Mouse (Mus musculus): ENCODE measurements around the gene C2cd2l. TPM values are rescaled to one million over a fixed set of nuclear protein-coding genes. Genes with fewer than 3 reads are reported as not detected.
A peak's percentile ranks its signal among the peaks of the same experiment; 100 is the strongest.
"Not testable (repeated sequence)": the region's sequence is repeated elsewhere in the genome, so short reads cannot be mapped to it uniquely, and the experiment has no call there.

C2cd2l gene
- polyA plus RNA-seq, 1 experiment from 2014 or later, result 8.5 TPM

- Histone ChIP-seq H3K27me3 (no peaks in the 10 kb centered on the region), H3K27ac (peak overlapping the region; percentile 54; the same call in 1 of the 2 replicates), H3K9ac (peak overlapping the region; percentile 3; the same call in 1 of the 2 replicates), H3K4me1 (peaks cover 3% of the 10 kb centered on the region; the same call in 1 of the 2 replicates), H3K4me3 (no peak overlapping the region), H3K36me3 (peaks cover 36% of the 10 kb centered on the region), H3K9me3 (no peaks in the 10 kb centered on the region), H3K4me2 (peak overlapping the region; percentile 36)
- 38% methylated on average over 10 of the region's 10 CpGs for WGBS
- no peak for ATAC-seq (ENCODE audit: borderline replicate concordance, extremely low read depth, low FRiP score, low TSS enrichment)
Observed at GRCm38 (mm10) chr9:44310750-44311135, 9.3 kb downstream of the C2cd2l start.

DNA sequence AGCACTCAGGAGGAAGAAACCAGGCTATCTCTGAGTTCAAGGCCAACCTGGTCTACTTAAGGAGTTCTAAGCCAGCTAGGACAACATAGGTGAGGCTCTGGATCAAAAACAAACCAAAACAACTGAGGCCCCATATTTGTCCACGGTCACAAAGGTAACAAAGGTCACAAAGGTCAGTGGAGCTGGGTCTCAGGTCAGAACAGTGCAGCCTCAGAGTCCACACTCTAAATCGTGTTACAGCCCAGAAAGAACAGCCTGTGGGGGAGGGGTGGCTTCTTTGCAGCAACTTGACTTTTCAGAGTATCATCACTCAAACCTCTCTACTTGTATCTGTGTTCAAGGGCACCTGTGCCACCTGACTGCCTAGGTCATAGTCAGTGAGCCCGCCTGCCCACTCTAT lies 10.3 kb downstream of the C2cd2l start:
- no peaks in the 10 kb centered on the region for H3K9me3 ChIP-seq
- no peak overlapping the region for H3K9ac ChIP-seq
- no peak overlapping the region for H3K27ac ChIP-seq
- no peak for ATAC-seq (ENCODE audit: borderline replicate concordance, extremely low read depth, low FRiP score, low TSS enrichment)
- peaks cover 26% of the 10 kb centered on the region for H3K36me3 ChIP-seq
- no peak overlapping the region for H3K4me3 ChIP-seq
- H3K4me1 ChIP-seq, result peaks cover 5% of the 10 kb centered on the region
- no peaks in the 10 kb centered on the region for H3K27me3 ChIP-seq
- WGBS, result 58% methylated on average over 3 of the region's 3 CpGs
- H3K4me2 ChIP-seq, result no peak overlapping the region

DNA sequence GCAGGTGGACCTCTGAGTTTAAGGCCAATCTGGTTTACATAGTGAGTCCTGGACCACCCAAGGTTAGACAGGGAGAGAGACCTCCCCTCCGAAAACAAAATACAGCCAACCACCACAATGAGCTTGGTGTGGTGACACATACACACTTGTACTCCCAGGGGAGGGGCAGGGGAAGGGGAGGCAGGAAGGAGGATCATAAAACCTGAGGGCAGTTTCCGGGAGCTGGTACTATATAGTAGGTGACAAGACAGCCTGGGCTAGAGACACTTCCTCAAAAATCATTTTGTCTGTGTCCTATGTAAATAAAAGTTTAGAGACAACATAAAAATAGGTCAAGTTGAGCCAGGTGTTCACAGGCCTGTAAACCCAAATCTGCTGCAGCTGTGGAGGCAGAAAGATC lies 12.8 kb downstream of the C2cd2l start:
- Histone ChIP-seq H3K4me1 (peaks cover 17% of the 10 kb centered on the region), H3K4me3 (no peak overlapping the region), H3K9me3 (no peaks in the 10 kb centered on the region), H3K4me2 (no peak overlapping the region), H3K27ac (no peak overlapping the region), H3K9ac (no peak overlapping the region), H3K27me3 (no peaks in the 10 kb centered on the region), H3K36me3 (peaks cover 5% of the 10 kb centered on the region)
- no peak for ATAC-seq (ENCODE audit: borderline replicate concordance, extremely low read depth, low FRiP score, low TSS enrichment)
- WGBS, result 67% methylated on average over 2 of the region's 2 CpGs

DNA sequence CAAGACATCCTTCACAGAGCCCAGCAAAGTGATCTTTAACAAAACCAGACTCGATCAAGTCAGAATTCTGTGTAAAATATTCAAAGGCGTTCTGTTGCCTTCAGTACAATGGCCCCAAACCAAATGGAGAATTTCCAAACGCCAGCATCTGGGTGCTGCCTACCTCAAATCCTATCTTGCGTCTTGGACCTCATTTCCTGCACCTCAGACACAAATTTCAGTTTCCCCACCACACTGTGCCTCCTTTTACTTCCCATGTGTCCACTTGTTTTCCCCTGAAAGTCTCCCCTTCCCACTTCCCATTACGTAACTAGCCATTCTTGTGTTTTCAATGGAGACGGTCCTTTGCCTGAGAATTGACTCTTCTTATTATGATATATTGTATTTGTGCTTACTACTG lies 13.6 kb downstream of the C2cd2l start:
- H3K4me2 ChIP-seq, result no peak overlapping the region
- 86% methylated on average over 6 of the region's 6 CpGs for WGBS
- H3K27me3 ChIP-seq, result no peaks in the 10 kb centered on the region
- no peak overlapping the region for H3K9ac ChIP-seq
- no peak overlapping the region for H3K27ac ChIP-seq
- no peak for ATAC-seq (ENCODE audit: borderline replicate concordance, extremely low read depth, low FRiP score, low TSS enrichment)
- H3K36me3 ChIP-seq, result peaks cover 12% of the 10 kb centered on the region
- no peaks in the 10 kb centered on the region for H3K9me3 ChIP-seq
- no peak overlapping the region for H3K4me3 ChIP-seq
- H3K4me1 ChIP-seq, result peaks cover 17% of the 10 kb centered on the region

- no peaks in the 10 kb centered on the region for H3K9me3 ChIP-seq
- 0% methylated on average over 48 of the region's 54 CpGs for WGBS
Observed at GRCm38 (mm10) chr9:44305466-44306079, 14.5 kb downstream of the C2cd2l start, which contains the start of gene Hinfp. Gene Hinfp (minus strand): TSS chr9:44305671.

GRCm38 (mm10) chr9:44300001-44300400 lies 20.1 kb downstream of the C2cd2l start:
- WGBS, result 91% methylated on average over 3 of the region's 3 CpGs
- not testable (repeated sequence) for ATAC-seq (ENCODE audit: borderline replicate concordance, extremely low read depth, low FRiP score, low TSS enrichment); H3K27ac ChIP-seq; H3K4me3 ChIP-seq; H3K9me3 ChIP-seq; H3K9ac ChIP-seq; H3K4me2 ChIP-seq; H3K27me3 ChIP-seq
- H3K4me1 ChIP-seq, result peaks cover 14% of the 10 kb centered on the region
- H3K36me3 ChIP-seq, result peaks cover 68% of the 10 kb centered on the region

More at GRCm38 (mm10) chr9:44305466-44306079, 14.5 kb downstream of the C2cd2l start, which contains the start of gene Hinfp:
- ATAC-seq (ENCODE audit: borderline replicate concordance, extremely low read depth, low FRiP score, low TSS enrichment), result peak; percentile 99
- Histone ChIP-seq H3K4me1 (peaks cover 14% of the 10 kb centered on the region), H3K27me3 (no peaks in the 10 kb centered on the region), H3K27ac (peak within 1 kb of the TSS; percentile 69), H3K4me2 (peak within 1 kb of the TSS; percentile 73), H3K9ac (peak within 1 kb of the TSS; percentile 91), H3K4me3 (peak within 1 kb of the TSS; percentile 94), H3K36me3 (peaks cover 19% of the 10 kb centered on the region)

GRCm38 (mm10) chr9:44292490-44292889 lies 27.6 kb downstream of the C2cd2l start:
- no peak overlapping the region for H3K9ac ChIP-seq
- peaks cover 19% of the 10 kb centered on the region for H3K27me3 ChIP-seq
- H3K9me3 ChIP-seq, result no peaks in the 10 kb centered on the region
- H3K27ac ChIP-seq, result no peak overlapping the region
- WGBS, result 61% methylated on average over 3 of the region's 3 CpGs
- no peak overlapping the region for H3K4me3 ChIP-seq
- peaks cover 15% of the 10 kb centered on the region for H3K4me1 ChIP-seq
- H3K36me3 ChIP-seq, result peaks cover 61% of the 10 kb centered on the region
- ATAC-seq (ENCODE audit: borderline replicate concordance, extremely low read depth, low FRiP score, low TSS enrichment), result no peak
- H3K4me2 ChIP-seq, result no peak overlapping the region

DNA sequence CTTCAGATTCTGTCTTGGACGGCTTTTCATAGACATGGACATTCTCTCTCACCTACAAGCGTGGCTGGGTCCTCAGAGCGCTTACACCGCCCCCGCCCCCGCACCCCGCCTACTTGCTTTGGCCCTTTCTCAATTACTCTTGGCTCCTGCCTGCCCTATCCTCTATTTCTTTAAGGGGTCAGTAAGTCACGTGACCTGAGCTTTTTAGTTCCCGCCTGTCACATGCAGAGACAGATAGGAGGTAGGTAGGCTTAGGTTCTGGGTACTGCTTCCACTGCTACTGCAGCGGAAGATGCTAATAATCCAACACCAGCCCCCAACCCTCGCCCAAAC lies 31.2 kb downstream of the C2cd2l start:
- no peak overlapping the region for H3K27ac ChIP-seq
- peaks cover 32% of the 10 kb centered on the region for H3K27me3 ChIP-seq
- peak overlapping the region; percentile 97; the same call in 1 of the 2 replicates for H3K4me2 ChIP-seq
- no peak for ATAC-seq (ENCODE audit: borderline replicate concordance, extremely low read depth, low FRiP score, low TSS enrichment)
- 11% methylated on average over 11 of the region's 11 CpGs for WGBS
- H3K9ac ChIP-seq, result no peak overlapping the region
- peaks cover 24% of the 10 kb centered on the region for H3K4me1 ChIP-seq
- peaks cover 32% of the 10 kb centered on the region for H3K36me3 ChIP-seq
- H3K9me3 ChIP-seq, result no peaks in the 10 kb centered on the region
- no peak overlapping the region for H3K4me3 ChIP-seq

DNA sequence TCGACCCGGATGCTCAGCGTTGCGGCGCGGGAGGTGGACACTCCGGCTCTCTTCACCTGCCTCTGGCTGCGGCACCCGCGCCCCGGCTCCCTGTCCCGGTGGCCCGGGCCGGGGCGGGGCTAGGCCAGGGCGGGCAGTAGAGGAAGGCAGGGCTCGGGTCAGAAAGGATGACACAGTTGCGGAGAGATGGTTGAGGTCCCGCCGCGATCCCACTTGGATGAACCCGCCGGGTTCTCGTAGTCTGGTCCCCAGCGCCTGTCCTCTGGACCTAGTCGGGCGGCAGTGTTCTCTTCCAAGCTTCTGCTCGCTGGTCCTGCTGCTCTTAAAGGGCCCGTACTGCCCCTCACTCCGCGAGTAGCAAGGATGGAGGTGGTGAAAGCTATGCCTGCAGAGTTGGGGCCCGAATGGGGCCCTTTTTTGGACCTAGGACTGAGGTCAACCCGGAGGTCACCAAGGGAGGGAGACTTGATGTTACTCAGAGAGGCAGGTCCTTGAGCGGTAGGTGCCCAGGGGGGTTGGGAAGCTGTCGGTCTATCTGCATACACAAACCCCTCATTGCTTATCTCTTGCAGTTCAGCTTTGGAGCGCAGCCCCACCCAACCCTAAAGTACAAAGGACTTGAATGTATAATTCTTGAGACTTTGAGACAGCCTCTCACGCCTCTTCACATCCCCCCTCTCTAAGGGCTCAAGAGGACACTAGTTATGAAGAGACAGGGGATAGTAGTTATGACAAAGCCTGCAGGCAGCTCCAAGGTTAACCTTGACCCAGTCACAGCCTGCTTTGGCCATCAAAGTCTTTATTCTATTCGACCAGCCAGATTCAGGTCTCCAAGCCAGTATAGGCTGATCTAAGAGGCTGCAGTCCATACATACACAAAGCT lies 31.8 kb downstream of the C2cd2l start, which contains the start of gene Abcg4:
Gene Abcg4, minus strand, starts transcription at position 540 of the 883 bp plus-strand sequence.
- peaks cover 26% of the 10 kb centered on the region for H3K36me3 ChIP-seq
- peak within 1 kb of the TSS; percentile 59 for H3K4me3 ChIP-seq
- H3K4me2 ChIP-seq, result peak within 1 kb of the TSS; percentile 97
- H3K27ac ChIP-seq, result no peak within 1 kb of the TSS
- peaks cover 32% of the 10 kb centered on the region for H3K27me3 ChIP-seq
- ATAC-seq (ENCODE audit: borderline replicate concordance, extremely low read depth, low FRiP score, low TSS enrichment), result peak; percentile 68; the same call in 1 of the 2 replicates
- 2% methylated on average over 38 of the region's 38 CpGs for WGBS
- H3K9ac ChIP-seq, result peak within 1 kb of the TSS; percentile 47
- H3K9me3 ChIP-seq, result no peaks in the 10 kb centered on the region
- peaks cover 24% of the 10 kb centered on the region for H3K4me1 ChIP-seq

GRCm38 (mm10) chr9:44287401-44288075 lies 32.5 kb downstream of the C2cd2l start:
- ATAC-seq (ENCODE audit: borderline replicate concordance, extremely low read depth, low FRiP score, low TSS enrichment), result peak; percentile 55; the same call in 1 of the 2 replicates
- Histone ChIP-seq H3K4me1 (peaks cover 24% of the 10 kb centered on the region), H3K27ac (no peak overlapping the region), H3K9ac (peak overlapping the region; percentile 47), H3K36me3 (peaks cover 21% of the 10 kb centered on the region), H3K4me3 (peak overlapping the region; percentile 59), H3K27me3 (peaks cover 32% of the 10 kb centered on the region), H3K4me2 (peak overlapping the region; percentile 97), H3K9me3 (no peaks in the 10 kb centered on the region)
- WGBS, result under 1% methylated on average over 47 of the region's 47 CpGs

DNA sequence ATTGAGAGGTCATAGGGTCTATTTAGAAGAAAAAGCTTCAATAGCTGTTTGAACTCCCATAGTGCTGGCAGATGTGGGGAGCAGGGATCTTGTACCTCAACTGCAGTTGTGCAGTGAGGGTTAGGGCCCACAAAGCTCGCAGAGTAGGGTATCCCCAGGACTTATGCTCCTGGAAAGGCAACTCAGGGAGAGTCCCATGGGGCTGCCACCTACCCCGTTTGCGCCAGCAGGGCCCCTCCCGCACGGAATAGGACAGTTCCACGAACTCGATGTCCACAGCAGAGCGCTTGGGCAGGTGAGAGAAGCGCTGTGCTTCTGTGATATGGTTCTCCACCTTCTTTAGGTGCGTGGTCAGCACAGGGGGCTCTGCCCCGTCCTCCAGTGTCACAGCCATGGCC lies 33.1 kb downstream of the C2cd2l start:
- 11% methylated on average over 11 of the region's 11 CpGs for WGBS
- peak; percentile 9; the same call in 1 of the 2 replicates for ATAC-seq (ENCODE audit: borderline replicate concordance, extremely low read depth, low FRiP score, low TSS enrichment)

More for the DNA sequence above, 33.1 kb downstream of the C2cd2l start:
- Histone ChIP-seq H3K4me3 (peak overlapping the region; percentile 59), H3K9me3 (no peaks in the 10 kb centered on the region), H3K4me1 (peaks cover 24% of the 10 kb centered on the region), H3K4me2 (peak overlapping the region; percentile 97), H3K27me3 (peaks cover 32% of the 10 kb centered on the region), H3K9ac (peak overlapping the region; percentile 47), H3K36me3 (peaks cover 15% of the 10 kb centered on the region; the same call in 1 of the 2 replicates), H3K27ac (no peak overlapping the region)

Measured in lung, embryonic 15.5 days (tissue).